In the genomic region with DNA sequence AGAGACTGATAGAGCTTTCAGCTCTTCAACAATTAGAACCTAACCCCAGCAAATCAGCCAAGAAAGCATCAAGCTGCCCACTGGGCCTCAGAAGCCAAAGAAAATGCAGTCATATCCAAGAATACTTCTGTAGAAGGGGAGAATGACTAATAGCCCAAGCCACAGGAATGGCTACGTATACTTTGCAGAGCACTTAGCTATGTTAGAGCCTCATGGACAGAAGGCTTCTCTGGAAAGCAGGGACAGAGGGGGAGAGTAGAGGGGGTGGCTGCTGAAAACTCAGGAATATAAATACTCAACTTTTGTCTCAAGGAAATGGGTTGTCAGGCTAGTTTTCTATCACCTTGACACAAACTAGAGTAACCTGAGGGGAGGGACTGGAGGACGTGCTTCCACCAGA, we compare ENCODE assay signal across 15 mouse cellular contexts.
"Had no signal": no experiment of that assay in that cellular context is flagged by ENCODE, and none has a peak within 500 bp of the region (broad histone marks: within the 10 kb centered on the region; RNA-seq: fewer than 3 reads in every experiment).

No protein-coding gene starts in this region.

- H3K9me3 ChIP-seq: liver, embryonic 13.5 days; stomach, embryonic 15.5 days had no signal

- DNase-seq: kidney, adult 9 months; kidney, postnatal 25 days; layer of hippocampus, postnatal 36 days; liver, embryonic 13.5 days; lung, adult 2 months; lung, postnatal 14 days; lung, postnatal 4 days; midbrain, embryonic 14.5 days; right cerebral cortex, postnatal 25 days; spleen, adult 18-20 months; thymus, adult 18-20 months; thymus, postnatal 36 days had no signal

- H3K4me1 ChIP-seq: liver, embryonic 13.5 days; stomach, embryonic 15.5 days had no signal

- H3K4me3 ChIP-seq: left cerebral cortex, adult 2 months; liver, embryonic 13.5 days; stomach, embryonic 15.5 days had no signal

- H3K4me2 ChIP-seq: liver, embryonic 13.5 days; midbrain, embryonic 11.5 days; stomach, embryonic 15.5 days had no signal

- H3K27ac ChIP-seq: left cerebral cortex, adult 2 months; liver, embryonic 13.5 days; stomach, embryonic 15.5 days had no signal

- H3K36me3 ChIP-seq: liver, embryonic 13.5 days; stomach, embryonic 15.5 days had no signal

- H3K27me3 ChIP-seq: liver, embryonic 13.5 days; stomach, embryonic 15.5 days had no signal

- H3K9ac ChIP-seq: liver, embryonic 13.5 days; stomach, embryonic 15.5 days had no signal
